Mouse (Mus musculus) stomach, postnatal 0 days (tissue): ENCODE measurements at regions not wholly inside any gene's neighbourhood (a gene's known extent, or its start where the extent isn't known, plus 50 kb on each side); places are given as distances from the start of the nearest gene placed in this dataset.

Source experiments
- ATAC-seq: fragments of 200-750 bp; cut with Nextera tagmentation; 2 replicates; pipeline ENCODE4 v1.8.0; 2017; ENCODE audit not compliant: low FRiP score, low TSS enrichment
- DNase-seq: peaks from one replicate; pipeline ENCODE4 v3.0.0-alpha.2; 2016; ENCODE audit warnings: low spot score
- H3K27ac ChIP-seq: fragments of 300-500 bp; sonication (generic); replicated peaks from 2 replicates; pipeline ENCODE4 v1.5.1; 2014; ENCODE audit warnings: mild to moderate bottlenecking, control low read depth
- H3K27me3 ChIP-seq: fragments of 300-500 bp; sonication (generic); 2 replicates; pipeline ENCODE4 v1.6.1; 2014; ENCODE audit warnings: low read length; ENCODE audit not compliant: control insufficient read depth, insufficient read depth
- H3K36me3 ChIP-seq: fragments of 300-500 bp; sonication (generic); 2 replicates; pipeline ENCODE4 v1.6.1; 2014; ENCODE audit warnings: low read length, mixed read lengths; ENCODE audit not compliant: control insufficient read depth, insufficient read depth
- H3K4me1 ChIP-seq: fragments of 300-500 bp; sonication (generic); replicated peaks from 2 replicates; pipeline ENCODE4 v1.6.1; 2014; ENCODE audit warnings: antibody characterized with exemption; ENCODE audit not compliant: control insufficient read depth, insufficient read depth
- H3K4me2 ChIP-seq: fragments of 300-500 bp; sonication (generic); replicated peaks from 2 replicates; pipeline ENCODE4 v1.6.1; 2014; ENCODE audit warnings: low read depth, mild to moderate bottlenecking, control low read depth, moderate library complexity
- H3K4me3 ChIP-seq: fragments of 300-500 bp; sonication (generic); 2 replicates; pipeline ENCODE4 v1.5.1; 2014; ENCODE audit warnings: low read depth, low read length, control low read depth
- H3K9ac ChIP-seq: fragments of 300-500 bp; sonication (generic); 2 replicates; pipeline ENCODE4 v1.6.1; 2014; ENCODE audit warnings: mild to moderate bottlenecking, low read length, control low read depth, mixed read lengths
- H3K9me3 ChIP-seq: fragments of 300-500 bp; sonication (generic); 2 replicates; pipeline ENCODE4 v1.6.1; 2016; ENCODE audit warnings: low read length; ENCODE audit not compliant: control insufficient read depth
- CTCF ChIP-seq: IDR thresholded peaks from 2 replicates; pipeline ENCODE4 v1.5.1; 2016; ENCODE audit warnings: antibody characterized with exemption, low read depth, mild to moderate bottlenecking, moderate library complexity
- EP300 ChIP-seq: optimal IDR thresholded peaks from 2 replicates; pipeline ENCODE3; 2016; ENCODE audit warnings: antibody characterized with exemption
- WGBS: fragments of 180-500 bp; shearing (Covaris S2); extraction: QIAGEN DNeasy Blood & Tissue Kit; methylation state at CpG from one replicate; pipeline ENCODE4 v1.1.7; 2014; 5-methylcytosine and 5-hydroxymethylcytosine counted together

DNA sequence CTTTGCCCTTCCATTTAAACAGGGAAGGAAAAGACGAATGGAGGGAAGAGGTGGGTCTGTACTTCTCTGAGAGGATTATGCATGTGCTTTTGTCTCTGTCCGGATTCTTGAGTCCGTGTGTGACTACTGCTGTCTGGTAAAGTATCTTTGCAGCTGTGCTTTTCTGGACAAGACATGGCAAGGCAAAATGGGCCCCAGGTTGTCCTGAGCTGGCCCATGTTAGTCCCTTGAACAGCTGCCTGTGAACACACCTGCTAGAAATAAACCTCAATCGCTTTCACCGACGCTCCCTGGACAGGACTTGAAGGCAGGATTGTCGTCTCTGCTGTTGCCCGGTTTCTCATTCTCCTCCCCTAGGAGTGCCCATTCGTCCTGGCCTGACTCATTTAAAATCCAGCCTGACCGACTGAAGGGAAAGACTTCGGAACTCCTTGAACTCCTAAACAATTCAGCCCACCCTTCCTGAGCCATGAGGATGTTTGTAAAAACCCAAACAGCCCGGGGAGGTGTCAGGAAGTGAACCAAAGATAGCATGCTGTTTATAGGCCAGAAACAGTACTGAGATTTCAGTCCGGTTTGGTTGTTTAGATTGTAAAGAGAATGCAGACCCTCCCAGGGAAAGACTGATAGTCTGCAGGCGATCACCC, 281.7 kb downstream of the Qk start:
- TF ChIP-seq EP300 (no peak), CTCF (no peak)
- H3K27ac ChIP-seq, result no peak overlapping the region
- no peak overlapping the region for H3K4me3 ChIP-seq
- no peak overlapping the region for H3K9ac ChIP-seq
- WGBS, result 42% methylated on average over 14 of the region's 14 CpGs
- H3K4me2 ChIP-seq, result no peak overlapping the region
- no peaks in the 10 kb centered on the region for H3K9me3 ChIP-seq
- H3K27me3 ChIP-seq, result no peaks in the 10 kb centered on the region
- ATAC-seq, result no peak
- no peaks in the 10 kb centered on the region for H3K4me1 ChIP-seq
- H3K36me3 ChIP-seq, result no peaks in the 10 kb centered on the region
- no peak for DNase-seq

DNA sequence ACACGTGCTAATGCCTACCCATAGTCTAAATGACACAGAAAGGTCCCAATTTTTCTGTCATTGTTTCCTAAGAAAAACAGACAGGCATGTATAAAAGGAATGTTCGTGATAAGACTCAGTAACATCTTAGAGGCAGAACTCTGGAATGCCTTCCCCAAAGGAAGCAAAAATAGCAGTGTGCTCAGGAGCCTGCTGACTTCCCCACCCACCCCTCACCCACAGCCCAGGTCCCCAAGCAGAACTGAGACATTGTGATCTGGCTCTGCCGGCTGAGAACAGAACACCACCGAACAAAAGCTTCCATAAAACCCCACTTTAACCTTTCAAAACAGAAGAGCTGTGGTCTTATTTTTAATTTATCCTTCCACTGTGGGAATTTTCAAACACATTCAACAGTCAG, 286.1 kb downstream of the Qk start:
- no peak for TF ChIP-seq EP300
- TF ChIP-seq CTCF, result no peak
- Histone ChIP-seq H3K4me3 (no peak overlapping the region), H3K36me3 (no peaks in the 10 kb centered on the region), H3K9me3 (no peaks in the 10 kb centered on the region), H3K4me1 (no peaks in the 10 kb centered on the region), H3K9ac (no peak overlapping the region), H3K27ac (no peak overlapping the region), H3K4me2 (no peak overlapping the region), H3K27me3 (no peaks in the 10 kb centered on the region)
- 50% methylated on average over 4 of the region's 4 CpGs for WGBS
- DNase-seq (no peak), ATAC-seq (no peak)

DNA sequence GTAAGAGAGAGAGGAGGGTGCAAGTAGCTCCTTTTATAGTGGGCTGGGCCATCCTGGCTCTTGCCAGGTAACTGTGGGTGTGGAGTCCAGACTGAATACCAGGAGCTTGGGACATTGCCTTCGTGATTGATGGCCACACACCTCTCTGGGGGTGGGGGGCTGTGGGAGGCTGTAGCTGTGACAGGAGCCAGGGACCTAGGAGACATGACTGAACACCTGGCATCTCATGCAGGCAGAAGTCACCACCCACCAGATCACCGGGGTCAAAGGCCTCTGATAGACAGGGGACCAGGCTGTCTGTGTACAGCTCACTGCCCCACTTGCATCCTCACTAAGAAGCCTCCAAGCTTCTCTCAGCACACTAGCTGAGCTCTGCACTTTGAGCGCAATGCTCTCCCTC, 288.6 kb downstream of the Qk start:
- DNase-seq (no peak), ATAC-seq (no peak)
- TF ChIP-seq EP300 (no peak), CTCF (no peak)
- H3K27ac ChIP-seq, result no peak overlapping the region
- no peak overlapping the region for H3K4me2 ChIP-seq
- WGBS, result 67% methylated on average over 3 of the region's 3 CpGs
- no peaks in the 10 kb centered on the region for H3K36me3 ChIP-seq
- no peak overlapping the region for H3K4me3 ChIP-seq
- H3K4me1 ChIP-seq, result no peaks in the 10 kb centered on the region
- H3K9ac ChIP-seq, result no peak overlapping the region
- no peaks in the 10 kb centered on the region for H3K27me3 ChIP-seq
- H3K9me3 ChIP-seq, result no peaks in the 10 kb centered on the region

DNA sequence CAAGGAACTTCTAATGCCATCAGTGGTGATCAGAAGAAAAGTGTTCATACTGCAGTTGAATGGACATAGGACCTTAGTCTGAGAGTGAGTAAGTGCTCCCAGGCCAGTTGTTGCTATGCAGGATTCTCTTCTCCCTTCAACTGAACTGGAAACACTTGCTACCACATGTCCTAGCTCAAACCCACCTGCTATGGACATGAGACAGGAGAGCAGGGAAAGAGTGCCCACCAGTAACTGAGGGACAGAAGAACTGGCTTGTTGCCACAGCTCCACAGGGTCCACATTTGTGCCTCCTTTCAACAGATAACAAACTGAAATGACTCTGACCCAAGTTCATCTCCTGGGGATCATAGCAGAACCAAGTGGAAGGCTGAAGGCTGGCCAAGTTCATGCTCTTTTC, 292.9 kb downstream of the Qk start:
- Histone ChIP-seq H3K9me3 (no peaks in the 10 kb centered on the region), H3K4me2 (no peak overlapping the region), H3K4me1 (no peaks in the 10 kb centered on the region), H3K4me3 (no peak overlapping the region), H3K27ac (no peak overlapping the region), H3K36me3 (no peaks in the 10 kb centered on the region), H3K9ac (no peak overlapping the region), H3K27me3 (no peaks in the 10 kb centered on the region)
- DNase-seq (no peak), ATAC-seq (no peak)
- TF ChIP-seq CTCF, result no peak
- TF ChIP-seq EP300, result no peak

- DNase-seq (no peak), ATAC-seq (no peak)
- H3K27ac ChIP-seq, result no peak overlapping the region
- no peak overlapping the region for H3K4me2 ChIP-seq
- H3K27me3 ChIP-seq, result no peaks in the 10 kb centered on the region
- H3K36me3 ChIP-seq, result no peaks in the 10 kb centered on the region
- no peaks in the 10 kb centered on the region for H3K4me1 ChIP-seq
- 75% methylated on average over 5 of the region's 5 CpGs for WGBS
- H3K9me3 ChIP-seq, result no peaks in the 10 kb centered on the region
- H3K9ac ChIP-seq, result no peak overlapping the region
- TF ChIP-seq CTCF (no peak), EP300 (no peak)
- H3K4me3 ChIP-seq, result no peak overlapping the region
Measured at GRCm38 (mm10) chr17:10025212-10025611, 294.4 kb downstream of the Qk start.

- H3K36me3 ChIP-seq, result no peaks in the 10 kb centered on the region
- H3K27me3 ChIP-seq, result no peaks in the 10 kb centered on the region
- TF ChIP-seq CTCF (no peak), EP300 (no peak)
- no peak overlapping the region for H3K4me2 ChIP-seq
- H3K27ac ChIP-seq, result no peak overlapping the region
- H3K9me3 ChIP-seq, result no peaks in the 10 kb centered on the region
- no peak overlapping the region for H3K9ac ChIP-seq
- H3K4me1 ChIP-seq, result no peaks in the 10 kb centered on the region
- DNase-seq (no peak), ATAC-seq (no peak)
- no peak overlapping the region for H3K4me3 ChIP-seq
Measured at GRCm38 (mm10) chr17:10024323-10024722, 295.3 kb downstream of the Qk start.
